In the genomic region with DNA sequence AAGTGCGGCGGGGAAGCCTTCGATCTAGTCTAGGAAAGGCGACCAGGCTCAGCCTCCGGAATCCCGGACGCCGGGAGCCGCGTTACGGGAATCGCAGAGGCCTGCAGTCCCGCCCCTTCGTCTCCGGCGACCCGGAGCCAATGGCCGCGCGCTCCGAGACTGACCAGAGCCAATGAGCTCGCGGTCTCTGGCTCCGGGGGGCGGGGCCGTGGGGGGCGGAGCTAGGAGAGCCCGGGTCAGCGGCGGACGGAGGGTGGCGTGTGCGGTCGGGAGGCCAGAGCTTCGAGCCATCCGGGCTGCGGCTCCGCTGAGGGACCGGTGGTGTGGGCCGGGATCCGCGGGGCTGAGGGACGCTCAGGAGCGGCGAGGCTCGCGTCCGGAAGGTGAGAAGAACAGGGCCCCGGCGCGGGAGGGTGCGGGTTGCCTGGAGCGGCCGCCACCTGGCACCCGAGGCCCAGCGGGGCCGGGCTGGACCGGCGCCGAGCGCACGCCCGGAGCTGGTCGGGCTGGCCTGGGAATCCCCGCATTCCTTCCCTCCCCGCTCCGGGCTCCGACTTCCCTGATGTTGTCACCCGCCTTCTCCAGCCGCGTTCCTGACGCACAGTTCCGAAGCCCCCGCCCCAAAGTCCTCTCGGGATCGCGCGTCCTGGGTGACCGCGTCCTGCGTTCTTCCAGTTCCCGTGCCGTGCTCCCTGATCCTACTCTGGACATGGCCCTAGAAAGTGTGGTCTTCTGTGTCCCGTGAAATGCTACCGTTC, we compare ENCODE assay signal across 8 mouse cellular contexts. TPM values are rescaled to one million over a fixed set of nuclear protein-coding genes. Genes with fewer than 3 reads are reported as not detected.
DNase-seq lines count a peak whose midpoint lies in the region; ATAC-seq lines count a peak whose summit lies in the region.

Gene Il6st (plus strand): TSS at position 203 of the 758 bp plus-strand sequence.

- intact Hi-C loops in gastrocnemius, postnatal 14 days (cut with DNase I; ENCODE audit: low total_unique reads): no loop called here
- intact Hi-C loops in left cerebral cortex, postnatal 10 days (cut with DNase I): no loop called here

- peak; percentile 95 for DNase-seq in adipocyte (ENCODE audit: low spot score)
- DNase-seq in embryo, embryonic 10 days (ENCODE audit: low spot score): peak; percentile 95
- peak; percentile 99 for DNase-seq in gastrocnemius, postnatal 14 days
- peak; percentile 91 to 99 for DNase-seq in left cerebral cortex, postnatal 10 days (ENCODE audit: extremely low spot score in 1 of 2, low spot score in 2 of 2)
- DNase-seq in right cerebral cortex, postnatal 25 days: peak; percentile 95
- peak; percentile 95 to 98 for DNase-seq in urinary bladder, postnatal 4 days (ENCODE audit: low spot score in 2 of 2)

- peak; percentile 80 for ATAC-seq in inflammation-experienced regulatory T-cells, adult 6 months
- peak; percentile 97 for ATAC-seq in megakaryocyte-erythroid progenitor cell, adult 5-6 weeks (replicated peaks; ENCODE audit: low FRiP score, low TSS enrichment, poor library complexity, severe bottlenecking)

RNA-seq across cellular contexts. Expression of gene Il6st, which starts in this region (rescaled TPM):
- 100 to 1,000 TPM; 112 to 121 TPM for total RNA-seq in gastrocnemius, postnatal 14 days (2021)
- polyA plus RNA-seq in inflammation-experienced regulatory T-cells, adult 6 months (2017; shearing (Covaris generic)): 10 to 100 TPM; 14.1 to 58.2 (median 51.0) TPM
- total RNA-seq in left cerebral cortex, postnatal 10 days (2021): 10 to 100 TPM; 76.1 to 84.1 TPM
- total RNA-seq in megakaryocyte-erythroid progenitor cell, adult 5-6 weeks (2014; fragmentation: Nextera tagmentation): 2.3 and 5.9 TPM in 2 replicates
- 0.34 and 1.8 TPM in 2 replicates for total RNA-seq in megakaryocyte-erythroid progenitor cell, adult 5-6 weeks (2017)

Comparison
In these comparisons a context has a peak if more than half of its experiments do, and no peak if none do; other contexts are left out.
1. Peak in every context shown above with its lines: DNase-seq and ATAC-seq.
2. RNA of gene Il6st (total RNA-seq): 112 to 121 TPM in gastrocnemius, postnatal 14 days and 76.1 to 84.1 TPM in left cerebral cortex, postnatal 10 days; 0.34 to 5.9 TPM in megakaryocyte-erythroid progenitor cell, adult 5-6 weeks; every median in the first group is over 10 times any median in the second.